Mouse (Mus musculus): ENCODE measurements around the gene Gstm4.

DNA sequence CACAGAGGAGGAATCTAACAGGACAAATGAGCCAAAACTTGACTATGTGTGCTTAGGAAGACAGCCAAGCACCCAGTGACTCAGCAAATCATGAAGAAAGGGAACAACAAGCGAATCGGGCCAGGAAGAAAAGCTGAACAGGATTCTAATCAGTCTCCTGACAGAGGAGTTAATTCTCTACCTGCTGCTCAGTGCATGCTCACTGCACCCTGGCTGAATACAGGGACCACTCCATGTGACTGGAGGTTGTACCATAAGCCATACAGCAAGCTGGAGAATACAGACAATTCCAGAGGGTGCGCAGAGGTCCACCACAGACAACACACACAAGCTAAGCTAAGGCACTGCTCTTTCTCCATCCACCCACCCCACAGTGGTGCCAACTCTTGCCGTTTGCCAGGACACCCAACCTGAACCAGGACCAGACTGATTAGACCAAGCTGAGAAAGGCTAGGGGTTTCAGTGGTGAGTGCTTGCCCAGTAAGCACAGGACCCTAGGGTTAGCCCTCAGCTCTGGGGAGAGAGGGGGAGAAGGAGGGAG, 31.3 kb downstream of the Gstm4 start:
- TF ChIP-seq CTCF (IDR thresholded peaks at IDR 0.05; ENCODE audit: low read depth) (no peak), EP300 (IDR thresholded peaks at IDR 0.05; ENCODE audit: low read depth) (no peak)
